Mouse (Mus musculus) heart, embryonic 14.5 days (tissue): ENCODE data around the gene Fam71d. TPM values are rescaled to one million over a fixed set of nuclear protein-coding genes. Genes with fewer than 3 reads are reported as not detected.

ENCODE experiments used
- ATAC-seq: fragments of 200-750 bp; cut with Nextera tagmentation; 2 replicates; pipeline ENCODE4 v1.8.0; 2017; ENCODE audit warnings: low read depth, moderate TSS enrichment; ENCODE audit not compliant: insufficient number of reproducible peaks, insufficient read depth, low FRiP score
- H3K27ac ChIP-seq, 2 experiments: fragments of 200-500 bp in 1 of 2; fragments of 300-500 bp in 1 of 2; sonication (generic) in 1 of 2; replicated peaks in 1 of 2; 2 replicates each; pipeline ENCODE4 v1.5.1; 2012 to 2014; ENCODE audit warnings: low read depth in 2 of 2, low read length in 2 of 2, control low read depth in 1 of 2, mild to moderate bottlenecking in 1 of 2, mixed read lengths in 1 of 2; ENCODE audit not compliant: control insufficient read depth in 1 of 2, insufficient read depth in 1 of 2
- H3K27me3 ChIP-seq: fragments of 300-500 bp; sonication (generic); 2 replicates; pipeline ENCODE4 v1.6.1; 2014; ENCODE audit warnings: mild to moderate bottlenecking, low read length, control low read depth; ENCODE audit not compliant: control insufficient read depth, insufficient read depth
- H3K36me3 ChIP-seq: fragments of 300-500 bp; sonication (generic); 2 replicates; pipeline ENCODE4 v1.6.1; 2014; ENCODE audit warnings: mild to moderate bottlenecking, control low read depth, low read length, mixed read lengths; ENCODE audit not compliant: control insufficient read depth, insufficient read depth
- H3K4me1 ChIP-seq, 2 experiments: fragments of 200-500 bp in 1 of 2; fragments of 300-500 bp in 1 of 2; sonication (generic) in 1 of 2; 2 replicates each; pipeline ENCODE4 v1.6.1; 2012 to 2014; ENCODE audit warnings: low read length in 2 of 2, control low read depth in 1 of 2, mixed read lengths in 1 of 2; ENCODE audit not compliant: control insufficient read depth in 2 of 2, insufficient read depth in 2 of 2
- H3K4me2 ChIP-seq: fragments of 300-500 bp; sonication (generic); 2 replicates; pipeline ENCODE4 v1.6.1; 2014; ENCODE audit warnings: mild to moderate bottlenecking, low read length
- H3K4me3 ChIP-seq, 2 experiments: fragments of 200-500 bp in 1 of 2; fragments of 300-500 bp in 1 of 2; sonication (generic) in 1 of 2; 2 replicates each; pipeline ENCODE4 v1.5.1; 2012 to 2014; ENCODE audit warnings: low read length in 2 of 2, mild to moderate bottlenecking in 2 of 2, control low read depth in 1 of 2, low read depth in 1 of 2, moderate library complexity in 1 of 2; ENCODE audit not compliant: control insufficient read depth in 1 of 2, insufficient read depth in 1 of 2
- H3K9ac ChIP-seq: fragments of 300-500 bp; sonication (generic); 2 replicates; pipeline ENCODE4 v1.6.1; 2014; ENCODE audit warnings: mild to moderate bottlenecking, low read length
- H3K9me3 ChIP-seq: fragments of 300-500 bp; sonication (generic); 2 replicates; pipeline ENCODE4 v1.6.1; 2016; ENCODE audit warnings: low read length, control low read depth; ENCODE audit not compliant: control insufficient read depth
- WGBS: fragments of 180-500 bp; shearing (Covaris S2); extraction: QIAGEN DNeasy Blood & Tissue Kit; methylation state at CpG from one replicate; pipeline ENCODE4 v1.1.7; 2014; 5-methylcytosine and 5-hydroxymethylcytosine counted together
- polyA plus RNA-seq: library from polyadenylated mRNA; unstranded; fragments of >200 nt; fragmentation: Nextera tagmentation; extraction: Ambion mirVana; gene quantifications from 2 replicates; pipeline ENCODE4 v1.2.1, GENCODE M21; 2014

The Fam71d gene
- polyA plus RNA-seq, 1 experiment from 2014 or later = not detected

GRCm38 (mm10) chr12:78685669-78686215 is 5.6 kb upstream of the Fam71d start:
- 56% methylated on average over 1 of the region's 1 CpGs for WGBS
- Histone ChIP-seq H3K27me3 (no peaks in the 10 kb centered on the region), H3K27ac (no peak overlapping the region)

GRCm38 (mm10) chr12:78688876-78689275 is 2.5 kb upstream of the Fam71d start:
- Histone ChIP-seq H3K4me2 (no peak overlapping the region), H3K4me3 (no peak overlapping the region), H3K4me1 (no peaks in the 10 kb centered on the region), H3K36me3 (no peaks in the 10 kb centered on the region), H3K9me3 (no peaks in the 10 kb centered on the region), H3K27ac (no peak overlapping the region), H3K9ac (no peak overlapping the region), H3K27me3 (no peaks in the 10 kb centered on the region)
- WGBS = 88% methylated on average over 5 of the region's 5 CpGs
- ATAC-seq = no peak

More at GRCm38 (mm10) chr12:78685669-78686215, 5.6 kb upstream of the Fam71d start:
- no peak overlapping the region for H3K4me2 ChIP-seq
- H3K36me3 ChIP-seq = no peaks in the 10 kb centered on the region
- H3K9ac ChIP-seq = no peak overlapping the region
- no peaks in the 10 kb centered on the region for H3K4me1 ChIP-seq
- no peaks in the 10 kb centered on the region for H3K9me3 ChIP-seq
- ATAC-seq = no peak
- no peak overlapping the region for H3K4me3 ChIP-seq

GRCm38 (mm10) chr12:78693281-78693680 is 1.9 kb downstream of the Fam71d start:
- no peak overlapping the region for H3K4me3 ChIP-seq
- WGBS = 78% methylated on average over 2 of the region's 2 CpGs
- H3K27ac ChIP-seq = no peak overlapping the region
- no peaks in the 10 kb centered on the region for H3K36me3 ChIP-seq
- H3K27me3 ChIP-seq = no peaks in the 10 kb centered on the region
- H3K4me1 ChIP-seq = no peaks in the 10 kb centered on the region
- ATAC-seq = no peak
- H3K9ac ChIP-seq = no peak overlapping the region
- no peak overlapping the region for H3K4me2 ChIP-seq
- H3K9me3 ChIP-seq = no peaks in the 10 kb centered on the region

- WGBS = 68% methylated on average over 2 of the region's 2 CpGs
- Histone ChIP-seq H3K27ac (no peak overlapping the region), H3K4me2 (no peak overlapping the region), H3K9ac (no peak overlapping the region), H3K36me3 (no peaks in the 10 kb centered on the region), H3K4me3 (no peak overlapping the region), H3K9me3 (no peaks in the 10 kb centered on the region), H3K4me1 (no peaks in the 10 kb centered on the region), H3K27me3 (no peaks in the 10 kb centered on the region)
- ATAC-seq = no peak
These were observed 26.4 kb downstream of the Fam71d start for GRCm38 (mm10) chr12:78717783-78718182.

GRCm38 (mm10) chr12:78727723-78728122 is 36.4 kb downstream of the Fam71d start:
- Histone ChIP-seq H3K9me3 (no peaks in the 10 kb centered on the region), H3K36me3 (no peaks in the 10 kb centered on the region), H3K9ac (no peak overlapping the region), H3K4me1 (no peaks in the 10 kb centered on the region), H3K27me3 (no peaks in the 10 kb centered on the region), H3K27ac (no peak overlapping the region), H3K4me2 (no peak overlapping the region), H3K4me3 (no peak overlapping the region)
- 38% methylated on average over 4 of the region's 4 CpGs for WGBS
- no peak for ATAC-seq

- Histone ChIP-seq H3K27ac (no peak overlapping the region), H3K27me3 (no peaks in the 10 kb centered on the region), H3K4me2 (no peak overlapping the region), H3K4me1 (no peaks in the 10 kb centered on the region), H3K36me3 (no peaks in the 10 kb centered on the region), H3K9me3 (no peaks in the 10 kb centered on the region), H3K4me3 (no peak overlapping the region), H3K9ac (no peak overlapping the region)
- WGBS = 61% methylated on average over 2 of the region's 2 CpGs
- ATAC-seq = no peak
These were observed 48.3 kb downstream of the Fam71d start for GRCm38 (mm10) chr12:78739633-78740032.

GRCm38 (mm10) chr12:78740289-78740688 is 49.0 kb downstream of the Fam71d start:
- H3K4me3 ChIP-seq = no peak overlapping the region
- no peaks in the 10 kb centered on the region for H3K27me3 ChIP-seq
- no peaks in the 10 kb centered on the region for H3K9me3 ChIP-seq
- H3K36me3 ChIP-seq = no peaks in the 10 kb centered on the region
- H3K4me2 ChIP-seq = no peak overlapping the region
- ATAC-seq = no peak
- no peak overlapping the region for H3K9ac ChIP-seq
- H3K4me1 ChIP-seq = no peaks in the 10 kb centered on the region
- no peak overlapping the region for H3K27ac ChIP-seq
- 80% methylated on average over 2 of the region's 2 CpGs for WGBS

- Histone ChIP-seq H3K4me2 (no peak overlapping the region), H3K9me3 (no peaks in the 10 kb centered on the region), H3K27ac (no peak overlapping the region), H3K36me3 (no peaks in the 10 kb centered on the region), H3K27me3 (no peaks in the 10 kb centered on the region), H3K4me3 (no peak overlapping the region), H3K4me1 (peaks cover 2 to 6% of the 10 kb centered on the region in 2 experiments; a peak in 1 of 4 replicates), H3K9ac (no peak overlapping the region)
- 73% methylated on average over 6 of the region's 6 CpGs for WGBS
- no peak for ATAC-seq
These were observed 54.9 kb downstream of the Fam71d start for GRCm38 (mm10) chr12:78746226-78746625.
